Mouse (Mus musculus): ENCODE results near the gene Pkmyt1. TPM values are rescaled to one million over a fixed set of nuclear protein-coding genes. Genes with fewer than 3 reads are reported as not detected.
A peak's percentile ranks its signal among the peaks of the same experiment; 100 is the strongest.

Gene Pkmyt1
- polyA plus RNA-seq, 1 experiment from 2014 or later: 45.6 TPM

- Histone ChIP-seq H3K36me3 (no peaks in the 10 kb centered on the region), H3K4me1 (peaks cover 16% of the 10 kb centered on the region), H3K4me3 (peak overlapping the region; percentile 89), H3K4me2 (peak overlapping the region; percentile 87), H3K9me3 (no peaks in the 10 kb centered on the region), H3K27me3 (0 out of 2 replicates have a peak, but pooled peaks cover 2% of the 10 kb centered on the region), H3K27ac (peak overlapping the region; percentile 79), H3K9ac (no peak overlapping the region; the same call in 1 of the 2 replicates)
- no peak for ATAC-seq (ENCODE audit: insufficient number of reproducible peaks, low FRiP score, low TSS enrichment, low read depth)
- 56% methylated on average over 4 of the region's 4 CpGs for WGBS
Measured at GRCm38 (mm10) chr17:23725477-23725876, 659 bp upstream of the Pkmyt1 start.

DNA sequence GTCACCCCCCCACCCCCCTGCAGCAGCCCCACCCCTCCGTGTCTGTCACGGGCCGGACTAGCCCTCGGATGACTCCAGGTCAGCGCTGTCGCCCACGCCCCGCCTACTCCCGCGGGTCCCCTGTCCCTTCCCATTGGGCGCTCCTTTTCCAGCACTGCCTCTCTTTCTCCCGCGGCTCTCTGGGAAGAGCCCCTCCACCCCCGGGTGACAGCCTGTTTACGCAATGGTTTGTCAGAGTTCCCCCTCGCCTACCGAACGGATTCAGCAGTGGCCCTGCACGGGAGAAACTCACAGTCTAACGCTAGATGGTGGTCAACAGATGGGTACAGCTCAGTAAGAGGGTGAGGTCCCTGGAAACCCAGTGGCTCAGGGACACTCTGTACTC lies 614 bp downstream of the Pkmyt1 start:
- ATAC-seq (ENCODE audit: insufficient number of reproducible peaks, low FRiP score, low TSS enrichment, low read depth): peak; percentile 81
- Histone ChIP-seq H3K4me1 (peaks cover 14% of the 10 kb centered on the region), H3K4me2 (peak overlapping the region; percentile 87), H3K9ac (peak overlapping the region; percentile 71), H3K4me3 (peak overlapping the region; percentile 89), H3K36me3 (no peaks in the 10 kb centered on the region), H3K9me3 (no peaks in the 10 kb centered on the region), H3K27ac (peak overlapping the region; percentile 86), H3K27me3 (no peaks in the 10 kb centered on the region)
- under 1% methylated on average over 20 of the region's 20 CpGs for WGBS

DNA sequence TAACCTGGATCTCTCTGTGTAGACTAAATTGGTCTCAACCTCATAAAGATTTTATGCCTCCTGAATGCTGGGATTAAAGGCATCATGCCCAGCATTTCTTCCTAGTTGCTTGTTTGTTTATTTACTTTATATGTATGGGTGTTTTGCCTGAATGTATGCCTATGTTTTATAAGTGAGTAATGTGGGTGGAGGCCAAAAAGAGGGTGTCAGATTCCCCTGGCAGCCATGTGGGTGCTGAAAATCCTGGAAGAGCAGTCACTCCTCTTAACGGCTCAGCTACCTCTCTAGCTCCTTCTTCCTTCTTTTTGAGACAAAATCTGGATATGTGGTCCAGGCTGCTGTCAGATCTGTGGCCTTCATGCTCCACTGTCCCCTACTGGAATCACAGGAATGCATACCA lies 4.3 kb downstream of the Pkmyt1 start:
- 20% methylated on average over 1 of the region's 1 CpGs for WGBS
- no peak overlapping the region for H3K27ac ChIP-seq
- ATAC-seq (ENCODE audit: insufficient number of reproducible peaks, low FRiP score, low TSS enrichment, low read depth): no peak

DNA sequence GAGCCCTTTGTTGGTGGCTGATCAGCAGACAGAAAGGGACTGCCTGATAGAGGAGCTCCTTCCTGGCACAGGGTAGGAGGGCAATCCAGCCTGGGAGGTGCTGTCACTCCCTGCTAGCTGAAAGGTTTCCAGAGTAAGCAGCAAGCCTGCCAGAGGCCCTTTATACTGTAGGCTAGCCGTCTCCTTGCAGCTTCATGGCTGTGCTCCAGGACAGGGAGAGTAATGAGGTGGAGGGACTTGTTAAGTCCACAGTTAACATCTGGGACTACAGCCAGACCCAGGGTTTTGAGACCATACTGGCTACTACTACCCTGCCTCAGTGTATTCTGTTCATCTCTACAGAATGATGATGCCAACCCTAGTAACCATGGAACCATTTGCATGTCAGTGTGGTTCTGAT lies 8.2 kb downstream of the Pkmyt1 start:
- ATAC-seq (ENCODE audit: insufficient number of reproducible peaks, low FRiP score, low TSS enrichment, low read depth): no peak
- 45% methylated on average over 1 of the region's 1 CpGs for WGBS
- no peak overlapping the region for H3K9ac ChIP-seq
- H3K27ac ChIP-seq: no peak overlapping the region; the same call in 1 of the 2 replicates
- no peak overlapping the region for H3K4me2 ChIP-seq
- H3K36me3 ChIP-seq: peaks cover 17% of the 10 kb centered on the region; the same call in 1 of the 2 replicates
- H3K9me3 ChIP-seq: no peaks in the 10 kb centered on the region
- peaks cover 20% of the 10 kb centered on the region for H3K27me3 ChIP-seq
- no peak overlapping the region for H3K4me3 ChIP-seq
- H3K4me1 ChIP-seq: peaks cover 23% of the 10 kb centered on the region

More for the DNA sequence above, 4.3 kb downstream of the Pkmyt1 start:
- Histone ChIP-seq H3K4me1 (peaks cover 24% of the 10 kb centered on the region), H3K36me3 (peaks cover 3% of the 10 kb centered on the region; the same call in 1 of the 2 replicates), H3K9ac (no peak overlapping the region), H3K4me2 (no peak overlapping the region), H3K27me3 (no peaks in the 10 kb centered on the region), H3K9me3 (no peaks in the 10 kb centered on the region), H3K4me3 (no peak overlapping the region)

DNA sequence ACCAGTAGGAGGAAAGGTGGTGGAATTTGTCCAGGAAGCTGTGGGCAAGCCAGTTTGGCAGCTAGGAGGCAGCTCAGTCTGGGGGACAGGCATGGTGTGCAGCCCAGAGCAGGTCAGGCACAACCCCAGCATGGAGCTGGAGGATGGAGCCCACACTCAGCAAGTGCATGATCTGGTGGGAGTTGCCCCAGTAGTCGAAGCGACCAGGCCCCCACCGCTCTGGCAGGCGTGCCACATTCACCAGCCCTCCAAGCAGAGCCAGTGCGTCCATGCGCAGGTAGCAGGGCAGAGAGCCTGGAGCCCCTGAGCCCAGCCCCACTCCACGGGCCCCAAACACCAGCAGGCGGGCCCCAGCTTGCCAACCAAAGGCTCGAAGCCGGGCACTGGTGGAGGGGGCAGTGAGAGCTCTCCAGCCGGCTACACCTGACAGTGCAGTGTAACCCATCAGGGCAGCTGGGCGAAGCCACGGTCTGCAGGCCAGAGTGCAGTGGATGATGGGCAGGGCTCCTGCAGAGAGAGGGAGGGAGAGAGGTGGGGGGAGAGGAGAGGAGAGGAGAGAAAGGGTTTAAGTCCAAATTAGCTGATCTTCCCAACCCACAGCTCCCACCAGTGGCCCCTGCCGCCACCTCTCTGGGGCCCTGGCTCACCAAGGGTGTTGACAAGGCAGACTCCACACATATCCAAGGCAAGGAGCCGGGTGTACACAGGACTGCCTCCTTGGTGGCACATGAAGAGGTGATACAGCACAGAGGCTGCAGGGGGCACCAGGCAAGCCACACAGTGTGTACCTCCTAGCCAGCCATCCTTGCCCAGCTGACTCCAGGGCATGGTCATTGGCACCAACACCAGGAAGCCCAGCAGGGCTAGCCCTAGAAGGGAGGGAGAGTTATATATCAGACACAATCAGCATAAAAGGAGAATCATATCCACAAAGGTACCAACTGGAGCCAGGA lies 11.6 kb downstream of the Pkmyt1 start:
- Histone ChIP-seq H3K4me1 (peaks cover 49% of the 10 kb centered on the region), H3K36me3 (peaks cover 17% of the 10 kb centered on the region; the same call in 1 of the 2 replicates), H3K4me2 (no peak overlapping the region), H3K9me3 (no peaks in the 10 kb centered on the region), H3K27ac (no peak overlapping the region), H3K4me3 (no peak overlapping the region), H3K9ac (no peak overlapping the region), H3K27me3 (peaks cover 52% of the 10 kb centered on the region)
- no peak for ATAC-seq (ENCODE audit: insufficient number of reproducible peaks, low FRiP score, low TSS enrichment, low read depth)
- WGBS: 58% methylated on average over 15 of the region's 15 CpGs

DNA sequence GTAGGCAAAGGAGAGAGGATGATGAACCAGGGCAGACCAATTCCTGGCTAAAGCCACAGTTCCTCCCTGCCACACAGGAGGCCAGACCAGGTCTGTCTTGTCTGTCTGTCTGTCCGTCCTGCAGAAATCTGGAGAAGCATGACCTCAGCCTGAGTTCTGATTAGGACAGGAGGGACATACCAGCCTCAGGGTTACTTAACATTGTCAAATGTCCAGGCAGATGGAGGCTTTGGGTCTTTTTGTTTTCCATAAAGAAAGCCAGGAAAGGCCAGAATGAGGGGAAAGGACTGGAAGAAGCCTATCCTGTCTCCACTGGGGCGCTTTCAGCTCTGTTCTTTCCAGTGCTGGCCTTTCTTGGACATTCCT lies 12.7 kb downstream of the Pkmyt1 start:
- Histone ChIP-seq H3K4me3 (peak overlapping the region; percentile 60), H3K27me3 (peaks cover 62% of the 10 kb centered on the region), H3K9ac (no peak overlapping the region; the same call in 1 of the 2 replicates), H3K4me2 (peak overlapping the region; percentile 97), H3K36me3 (peaks cover 17% of the 10 kb centered on the region; the same call in 1 of the 2 replicates), H3K9me3 (no peaks in the 10 kb centered on the region), H3K27ac (no peak overlapping the region), H3K4me1 (peaks cover 53% of the 10 kb centered on the region)
- no peak for ATAC-seq (ENCODE audit: insufficient number of reproducible peaks, low FRiP score, low TSS enrichment, low read depth)
- 51% methylated on average over 2 of the region's 2 CpGs for WGBS

GRCm38 (mm10) chr17:23739202-23740135 lies 13.3 kb downstream of the Pkmyt1 start:
- Histone ChIP-seq H3K9ac (peak overlapping the region; percentile 60), H3K4me2 (peak overlapping the region; percentile 97), H3K4me1 (peaks cover 49% of the 10 kb centered on the region), H3K27ac (peak overlapping the region; percentile 40; the same call in 1 of the 2 replicates), H3K4me3 (peak overlapping the region; percentile 60), H3K36me3 (peaks cover 14% of the 10 kb centered on the region; the same call in 1 of the 2 replicates), H3K9me3 (no peaks in the 10 kb centered on the region), H3K27me3 (peaks cover 69% of the 10 kb centered on the region)
- no peak for ATAC-seq (ENCODE audit: insufficient number of reproducible peaks, low FRiP score, low TSS enrichment, low read depth)
- 2% methylated on average over 48 of the region's 48 CpGs for WGBS

DNA sequence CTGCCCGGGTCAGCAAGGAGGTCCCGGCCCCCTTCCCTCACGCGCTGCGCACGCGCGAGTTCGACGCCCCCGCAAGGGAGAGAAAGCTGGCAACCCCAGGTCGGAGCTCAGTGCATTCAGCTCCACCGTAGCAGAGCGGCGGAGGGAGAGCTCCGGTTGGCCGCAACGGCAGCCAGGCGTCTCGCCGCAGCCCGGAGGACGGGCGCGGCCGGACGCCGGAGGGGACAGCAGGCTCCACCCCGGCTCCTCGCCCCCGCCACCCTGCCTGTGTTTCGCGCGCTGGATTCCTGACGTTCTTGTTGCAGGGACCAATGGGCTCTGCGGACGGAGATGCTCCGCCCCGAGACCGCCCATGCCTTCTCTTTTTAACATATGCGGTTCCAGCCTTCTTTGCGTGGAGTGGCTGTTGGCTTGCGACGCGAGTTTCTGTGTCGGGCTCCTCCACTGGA lies 14.0 kb downstream of the Pkmyt1 start:
- Histone ChIP-seq H3K9ac (peak overlapping the region; percentile 60), H3K9me3 (no peaks in the 10 kb centered on the region), H3K4me3 (peak overlapping the region; percentile 60), H3K27ac (peak overlapping the region; percentile 40), H3K4me2 (peak overlapping the region; percentile 97), H3K27me3 (peaks cover 76% of the 10 kb centered on the region), H3K36me3 (peaks cover 14% of the 10 kb centered on the region; the same call in 1 of the 2 replicates), H3K4me1 (peaks cover 56% of the 10 kb centered on the region)
- ATAC-seq (ENCODE audit: insufficient number of reproducible peaks, low FRiP score, low TSS enrichment, low read depth): peak; percentile 76
- WGBS: 0% methylated on average over 46 of the region's 46 CpGs

GRCm38 (mm10) chr17:23740598-23741021 lies 14.5 kb downstream of the Pkmyt1 start, which contains the start of gene Paqr4:
Paqr4 (minus strand) TSS chr17:23740867.
- peaks cover 14% of the 10 kb centered on the region; the same call in 1 of the 2 replicates for H3K36me3 ChIP-seq
- H3K4me3 ChIP-seq: peak within 1 kb of the TSS; percentile 60
- H3K27me3 ChIP-seq: peaks cover 80% of the 10 kb centered on the region
- peak within 1 kb of the TSS; percentile 97 for H3K4me2 ChIP-seq
- H3K9me3 ChIP-seq: no peaks in the 10 kb centered on the region
- peaks cover 61% of the 10 kb centered on the region for H3K4me1 ChIP-seq
- peak within 1 kb of the TSS; percentile 40 for H3K27ac ChIP-seq
- peak within 1 kb of the TSS; percentile 60 for H3K9ac ChIP-seq
- WGBS: 8% methylated on average over 13 of the region's 13 CpGs
- no peak for ATAC-seq (ENCODE audit: insufficient number of reproducible peaks, low FRiP score, low TSS enrichment, low read depth)

GRCm38 (mm10) chr17:23741359-23742209 lies 15.4 kb downstream of the Pkmyt1 start:
- 51% methylated on average over 38 of the region's 38 CpGs for WGBS
- Histone ChIP-seq H3K27me3 (peaks cover 90% of the 10 kb centered on the region), H3K4me3 (peak overlapping the region; percentile 35), H3K4me2 (peak overlapping the region; percentile 47), H3K4me1 (peaks cover 70% of the 10 kb centered on the region), H3K36me3 (peaks cover 10% of the 10 kb centered on the region; the same call in 1 of the 2 replicates), H3K9me3 (no peaks in the 10 kb centered on the region), H3K27ac (no peak overlapping the region), H3K9ac (no peak overlapping the region)
- ATAC-seq (ENCODE audit: insufficient number of reproducible peaks, low FRiP score, low TSS enrichment, low read depth): no peak

All from limb, embryonic 15.5 days (tissue).